Mouse (Mus musculus): Measurements from ENCODE around the gene Nol9.
A peak's percentile ranks its signal among the peaks of the same experiment; 100 is the strongest.
"Not testable (repeated sequence)": the region's sequence is repeated elsewhere in the genome, so short reads cannot be mapped to it uniquely, and the experiment has no call there.

Nol9 gene

DNA sequence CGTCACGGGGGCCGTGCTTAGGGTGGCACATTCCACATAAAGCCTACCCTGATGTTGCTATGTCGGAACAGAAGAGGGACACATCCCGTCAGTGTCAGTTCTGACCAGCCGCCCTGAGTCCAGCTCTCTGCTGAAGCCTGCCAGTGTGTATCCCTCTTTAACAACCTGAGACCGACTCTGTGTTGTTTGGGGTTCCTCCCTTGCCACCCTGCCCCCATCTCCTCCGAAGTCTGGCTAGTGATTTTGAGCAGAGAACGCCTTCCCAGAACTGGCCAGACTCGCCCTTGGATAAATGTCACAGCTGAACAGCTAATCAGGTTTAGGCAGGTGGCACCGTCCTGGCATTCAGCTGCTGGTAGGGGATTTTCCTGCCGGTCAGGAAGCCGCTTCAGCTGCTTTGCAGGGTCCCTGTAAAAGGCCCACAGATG, 28.4 kb upstream of the Nol9 start:
- no peak for DNase-seq (ENCODE audit: low spot score)

DNA sequence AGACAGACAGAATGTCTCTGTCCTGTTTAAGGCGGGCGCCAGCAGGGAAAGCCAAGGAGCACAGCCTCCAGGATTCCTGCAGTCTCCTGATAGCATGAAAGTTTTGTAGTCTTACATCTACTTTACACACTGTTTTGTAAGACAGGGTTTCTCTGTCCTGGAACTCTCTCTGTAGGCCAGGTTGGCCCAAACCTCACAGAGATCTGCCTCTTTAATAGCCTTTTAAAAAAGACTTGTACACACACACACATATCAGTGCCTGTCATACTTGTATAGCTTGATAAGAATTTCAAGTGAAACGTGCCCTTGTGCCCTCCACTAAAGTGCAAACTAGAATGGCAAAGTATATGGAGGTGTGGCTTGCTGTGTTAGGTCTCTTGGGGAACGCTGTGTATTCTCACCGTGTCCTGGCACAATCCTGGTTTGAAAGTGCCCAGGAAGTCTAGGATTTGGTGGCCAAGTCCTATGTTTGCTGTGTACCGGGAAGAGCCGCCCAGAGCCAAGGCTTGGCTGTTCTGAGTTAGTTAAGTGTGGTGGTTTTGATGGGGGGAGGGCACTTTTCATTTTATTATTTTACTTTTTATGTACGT, 27.9 kb upstream of the Nol9 start:
- no peak for DNase-seq (ENCODE audit: low spot score)

DNA sequence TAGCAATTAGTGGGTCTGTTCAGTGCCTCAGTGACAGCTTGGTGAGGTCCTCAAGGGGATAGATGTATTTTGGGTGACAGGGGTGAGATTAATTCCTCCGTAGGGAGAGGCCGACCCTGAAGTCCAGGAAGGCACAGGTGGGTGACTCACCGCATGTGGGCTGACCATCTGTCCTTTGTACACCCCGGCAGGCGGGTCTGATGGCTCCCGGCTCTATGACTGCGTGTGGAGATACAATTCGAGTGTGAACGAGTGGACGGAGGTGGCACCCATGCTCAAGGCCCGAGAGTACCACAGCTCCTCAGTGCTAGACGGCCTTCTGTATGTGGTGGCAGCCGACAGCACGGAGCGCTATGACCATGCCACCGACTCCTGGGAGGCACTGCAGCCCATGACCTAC, 27.0 kb upstream of the Nol9 start:
- DNase-seq (ENCODE audit: low spot score): no peak

DNA sequence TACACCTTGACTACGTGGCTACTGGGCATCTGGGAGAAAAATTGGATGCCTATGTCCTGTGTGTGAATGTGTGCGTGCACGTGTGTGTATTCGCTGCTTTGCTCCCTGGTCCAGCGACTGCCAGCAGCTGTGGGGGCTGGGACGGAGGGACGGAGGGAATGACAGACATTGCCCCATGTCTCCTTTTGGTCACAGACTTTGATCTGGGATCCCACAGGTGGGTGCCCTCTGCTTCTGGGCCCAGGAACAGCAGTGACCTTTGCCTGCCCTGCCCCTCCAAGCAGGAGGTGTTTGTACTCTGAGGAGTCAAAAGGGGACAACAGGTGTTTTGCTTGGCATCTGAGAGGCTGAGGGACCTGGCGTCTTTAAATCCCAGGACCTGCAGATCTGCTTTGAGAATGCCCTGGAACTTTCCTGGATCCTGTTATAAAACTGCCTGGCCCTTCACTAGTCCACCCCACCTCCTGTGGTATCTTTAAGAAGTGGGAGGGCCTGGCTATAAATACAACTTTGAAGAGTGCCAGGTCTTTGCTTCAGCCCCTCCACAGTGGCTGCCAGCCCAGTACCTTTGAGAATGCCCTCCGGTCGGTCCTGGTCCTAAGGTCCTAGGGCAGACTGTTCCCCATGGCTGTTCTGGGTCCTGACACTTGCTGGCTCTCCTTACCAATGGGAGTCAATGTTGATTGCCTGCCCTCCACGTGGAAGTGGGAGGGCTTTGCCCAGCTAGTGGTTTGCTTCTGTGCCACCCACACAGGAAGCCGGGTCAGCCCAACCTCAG, 25.9 kb upstream of the Nol9 start:
- DNase-seq (ENCODE audit: low spot score): no peak

DNA sequence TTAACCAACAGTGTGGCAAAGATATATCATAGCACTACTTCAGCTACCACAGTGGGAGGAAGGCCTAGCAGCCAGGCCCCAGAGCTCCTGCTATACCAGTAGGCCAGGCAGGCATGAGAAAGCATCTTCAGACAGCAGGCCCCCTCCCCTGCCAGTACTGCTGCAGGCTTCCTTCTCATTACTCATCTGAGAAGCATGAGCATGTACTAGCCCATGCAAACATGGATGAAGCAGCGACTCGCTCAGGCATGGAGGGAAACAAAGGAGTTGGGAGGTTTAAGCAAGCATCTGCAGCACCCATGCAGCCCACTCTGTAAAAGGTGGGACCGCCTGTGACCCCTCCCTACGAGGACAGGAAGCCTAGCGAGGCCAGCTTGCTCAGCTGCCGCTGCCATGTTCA, 20.0 kb upstream of the Nol9 start:
- no peak for DNase-seq (ENCODE audit: low spot score)

DNA sequence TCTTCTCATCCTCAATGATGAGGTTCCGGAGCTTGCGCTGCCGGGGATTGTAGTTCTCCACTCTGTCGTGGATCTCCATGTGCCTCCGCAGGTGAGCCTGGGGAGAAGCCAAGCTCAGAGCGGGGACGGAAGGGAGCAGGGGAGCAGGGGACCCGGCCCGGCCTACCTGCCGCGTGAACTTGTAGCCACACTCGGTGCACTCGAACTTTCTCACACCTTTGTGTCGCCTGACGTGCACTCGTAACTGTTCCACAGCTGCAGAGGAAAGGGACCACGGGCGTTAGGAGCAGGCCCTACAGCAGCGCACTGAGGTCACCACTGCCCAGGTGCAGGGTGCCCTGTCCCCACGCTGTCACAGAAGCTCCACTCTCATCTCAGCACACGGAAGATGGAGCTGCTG, 19.1 kb upstream of the Nol9 start:
- no peak for DNase-seq (ENCODE audit: low spot score)

DNA sequence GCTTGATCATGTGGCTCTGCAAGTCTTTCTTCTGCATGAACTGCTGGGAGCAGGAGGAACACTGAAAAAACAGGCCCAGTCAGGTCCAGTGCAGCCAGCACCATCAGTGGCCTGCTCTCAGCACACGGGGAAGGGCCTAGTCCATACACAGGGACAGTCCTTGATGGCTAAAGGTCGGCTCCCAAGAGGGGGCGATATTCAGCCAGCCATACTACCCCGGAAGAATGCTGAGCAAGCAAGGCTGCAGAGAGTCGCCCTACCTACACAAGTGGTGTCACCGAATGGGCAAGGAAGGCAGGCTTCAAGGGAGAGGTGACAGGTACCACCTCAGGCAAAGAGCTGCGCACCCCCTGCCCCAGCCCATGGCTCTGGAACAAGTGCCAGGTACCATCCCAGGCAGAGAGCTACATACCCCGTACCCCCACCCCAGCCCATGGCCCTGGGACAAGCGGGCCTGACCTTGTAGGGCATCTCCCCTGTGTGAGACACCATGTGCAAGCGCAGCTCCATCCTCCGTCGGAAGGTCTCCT, 17.5 kb upstream of the Nol9 start:
- no peak for DNase-seq (ENCODE audit: low spot score)

DNA sequence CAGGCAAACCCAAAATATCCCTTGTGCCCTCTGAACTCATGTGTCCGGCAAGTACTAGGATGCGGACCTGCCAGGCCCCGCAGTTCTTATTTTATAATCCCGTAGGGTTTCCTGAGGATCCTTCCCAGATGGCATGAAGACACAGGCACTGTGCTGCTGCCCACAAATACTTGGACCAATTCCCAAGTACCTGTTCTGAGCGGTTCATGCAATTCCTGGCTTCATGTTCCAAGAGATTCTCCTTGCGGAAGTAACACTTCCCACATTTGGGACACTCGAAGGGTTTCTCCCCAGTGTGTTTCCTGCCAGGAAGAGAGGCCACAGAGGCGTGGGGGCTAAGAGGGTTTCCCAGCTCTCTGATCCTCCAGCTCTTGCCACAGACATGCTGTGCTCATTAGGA, 16.6 kb upstream of the Nol9 start:
- DNase-seq (ENCODE audit: low spot score): no peak

DNA sequence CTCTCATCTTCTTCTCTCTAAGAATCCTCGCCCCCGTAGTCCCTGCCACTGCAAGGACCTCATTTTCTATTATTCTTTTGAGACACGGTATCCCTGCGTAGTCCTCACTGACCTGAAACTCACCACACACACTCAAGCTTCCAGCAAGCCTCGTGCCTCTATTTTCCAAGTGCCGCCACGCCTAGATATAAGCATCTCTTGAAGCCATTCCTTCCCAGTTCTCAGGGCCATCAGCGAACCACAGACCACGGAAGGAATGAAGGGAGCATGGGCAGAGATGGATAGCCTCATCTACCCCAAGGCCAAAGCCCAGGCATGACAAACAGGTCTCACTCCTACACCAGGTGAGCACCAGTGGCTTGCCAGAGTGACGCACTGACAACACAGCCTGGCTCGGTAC, 14.6 kb upstream of the Nol9 start:
- no peak for DNase-seq (ENCODE audit: low spot score)

DNA sequence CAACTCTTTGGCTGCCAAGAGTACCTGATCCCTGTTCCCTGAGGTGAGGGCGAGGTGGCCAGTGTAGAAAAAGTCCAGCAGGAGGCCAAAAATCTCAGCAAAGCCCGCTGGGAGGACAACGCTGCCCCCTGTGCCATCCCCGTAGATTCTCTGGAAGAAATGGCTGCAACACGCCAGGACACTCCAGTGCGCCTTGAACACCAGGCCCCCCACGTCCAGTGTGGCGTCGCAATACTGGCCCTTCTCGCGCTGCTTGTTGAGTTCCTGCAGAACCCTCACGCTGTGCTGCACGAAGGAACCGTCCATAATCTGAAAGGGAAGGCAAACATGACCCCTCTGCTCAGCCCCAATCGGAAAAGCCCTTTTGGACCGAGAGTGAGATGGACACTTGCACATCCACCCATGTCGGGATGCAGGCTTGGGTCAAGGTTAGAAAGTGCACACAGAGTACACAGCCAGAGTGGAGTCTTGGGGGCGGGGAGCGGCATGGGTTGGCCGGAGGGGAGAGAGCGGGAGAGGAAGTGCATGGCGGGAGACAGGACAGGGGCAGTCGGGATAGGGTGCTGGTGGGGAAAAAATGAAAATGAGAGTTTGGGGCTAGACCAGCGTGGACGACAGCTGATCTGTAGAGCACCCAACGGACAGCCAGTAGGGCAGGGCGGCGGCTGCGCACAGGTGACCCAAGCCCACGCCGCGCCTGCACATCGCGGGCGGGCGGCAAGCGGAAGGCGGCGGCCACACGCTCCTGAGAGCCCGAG, 12.2 kb upstream of the Nol9 start:
- peak; percentile 35 for DNase-seq (ENCODE audit: low spot score)

DNA sequence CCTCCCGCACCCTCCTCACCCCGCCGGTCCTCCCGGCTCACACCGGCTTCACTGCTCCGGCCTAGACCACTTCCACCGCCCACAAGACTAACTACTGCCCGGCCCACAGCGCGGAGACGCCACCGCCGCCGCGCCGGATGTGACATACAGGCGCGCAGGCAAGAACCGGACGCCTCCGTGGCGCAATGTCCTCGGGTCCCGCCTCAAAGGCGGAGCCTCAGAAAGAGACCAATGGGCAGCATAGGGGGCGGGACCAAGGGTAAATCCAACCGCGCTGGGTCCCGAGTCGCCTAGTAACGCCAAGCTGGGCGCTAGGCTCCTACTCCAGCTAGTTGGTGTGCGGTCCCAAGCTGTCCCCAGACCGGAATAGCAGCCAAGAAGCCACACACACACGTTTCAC, 11.6 kb upstream of the Nol9 start, which contains the start of gene Zbtb48:
Gene Zbtb48, minus strand, starts transcription at position 148 of the 400 bp plus-strand sequence.
- peak; percentile 95 for DNase-seq (ENCODE audit: low spot score)

DNA sequence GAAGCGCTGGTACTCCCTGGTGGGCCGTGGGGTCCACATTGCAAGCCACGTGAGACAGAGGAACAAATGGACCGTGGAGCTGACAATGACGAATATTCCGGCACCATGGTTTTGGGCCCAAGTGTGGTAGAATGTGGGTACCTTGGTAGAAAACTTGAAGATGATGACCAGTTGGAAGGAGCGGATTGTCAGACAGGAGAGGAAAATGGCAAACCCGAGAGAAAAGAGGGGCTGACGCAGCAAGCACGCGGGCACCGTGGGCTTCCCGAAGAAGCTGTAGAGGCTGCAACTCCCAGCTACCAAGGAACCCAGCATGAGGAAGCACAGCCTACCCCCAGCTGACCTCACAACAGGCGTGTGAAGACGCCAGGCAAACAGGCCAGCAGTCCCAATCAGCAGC, 10.7 kb upstream of the Nol9 start:
- no peak for DNase-seq (ENCODE audit: low spot score)

DNA sequence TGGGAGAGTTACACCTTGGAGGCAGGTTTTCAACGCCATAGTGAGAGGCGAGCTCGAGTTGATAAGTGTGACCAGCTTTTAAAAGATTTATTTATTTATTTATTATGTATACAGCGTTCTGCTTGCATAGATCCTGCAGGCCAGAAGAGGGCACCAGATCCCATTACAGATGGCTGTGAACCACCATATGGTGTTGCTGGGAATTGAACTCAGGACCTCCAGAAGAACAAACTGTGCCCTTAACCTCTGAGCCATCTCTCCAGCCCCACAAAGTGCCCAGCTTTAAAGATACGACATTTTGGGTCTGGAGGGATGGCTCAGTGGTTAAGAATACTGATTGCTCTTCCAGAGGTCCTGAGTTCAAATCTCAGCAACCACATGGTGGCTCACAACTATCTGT, 10.0 kb upstream of the Nol9 start:
- DNase-seq (ENCODE audit: low spot score): no peak

DNA sequence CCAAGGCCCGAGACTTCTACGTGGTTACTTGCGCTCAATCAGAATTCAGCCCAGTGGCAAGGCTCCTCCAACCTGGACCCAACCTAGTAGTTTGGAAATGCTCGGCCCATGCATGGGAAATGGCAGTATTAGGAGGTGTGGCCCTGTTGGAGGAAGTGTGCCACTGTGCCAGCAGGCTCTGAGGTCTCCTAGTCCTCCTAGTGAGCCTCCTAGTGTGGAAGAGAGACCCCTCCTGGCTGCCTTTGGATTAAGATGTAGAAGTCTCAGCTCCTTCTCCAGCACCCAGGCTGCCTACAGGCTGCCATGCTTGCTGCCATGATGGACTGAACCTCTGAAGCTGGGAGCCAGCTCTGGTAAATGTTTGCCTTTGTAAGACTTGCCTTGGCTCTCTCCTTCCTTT, 9.1 kb upstream of the Nol9 start:
- DNase-seq (ENCODE audit: low spot score): peak; percentile 23

DNA sequence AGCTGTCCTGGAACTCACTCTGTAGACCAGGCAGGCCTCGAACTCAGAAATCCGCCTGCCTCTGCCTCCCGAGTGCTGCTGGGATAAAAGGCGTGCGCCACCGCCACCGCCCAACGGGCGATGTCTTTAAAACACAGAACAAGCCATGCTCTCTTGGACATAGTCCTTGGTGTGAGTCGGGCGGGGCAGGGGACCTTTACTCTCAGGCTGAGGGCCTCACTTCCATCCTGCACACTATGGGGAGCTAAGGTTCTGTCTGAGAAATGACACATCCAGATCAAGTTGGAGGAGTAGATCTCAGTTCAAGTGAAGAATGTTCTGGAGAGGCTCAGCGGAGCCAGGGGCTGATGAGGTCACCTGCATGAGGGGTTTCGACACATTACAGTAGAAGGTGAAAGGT, 6.2 kb upstream of the Nol9 start:
- DNase-seq (ENCODE audit: low spot score): no peak

DNA sequence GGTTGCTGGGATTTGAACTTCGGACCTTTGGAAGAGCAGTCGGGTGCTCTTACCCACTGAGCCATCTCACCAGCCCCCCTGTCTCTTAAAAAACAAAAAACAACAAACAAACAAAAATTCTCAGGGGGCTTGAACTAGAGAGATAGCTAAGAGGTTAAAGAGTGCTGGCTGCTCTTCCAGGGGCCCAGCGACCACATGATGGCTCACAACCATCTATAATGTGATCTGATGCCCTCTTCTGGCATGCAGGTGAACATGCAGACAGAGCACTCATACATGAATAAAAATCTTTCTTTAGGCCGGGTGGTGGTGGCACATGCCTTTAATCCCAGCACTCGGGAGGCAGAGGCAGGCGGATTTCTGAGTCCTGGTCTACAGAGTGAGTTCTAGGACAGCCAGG, 2.7 kb upstream of the Nol9 start:
- DNase-seq (ENCODE audit: low spot score): not testable (repeated sequence)

DNA sequence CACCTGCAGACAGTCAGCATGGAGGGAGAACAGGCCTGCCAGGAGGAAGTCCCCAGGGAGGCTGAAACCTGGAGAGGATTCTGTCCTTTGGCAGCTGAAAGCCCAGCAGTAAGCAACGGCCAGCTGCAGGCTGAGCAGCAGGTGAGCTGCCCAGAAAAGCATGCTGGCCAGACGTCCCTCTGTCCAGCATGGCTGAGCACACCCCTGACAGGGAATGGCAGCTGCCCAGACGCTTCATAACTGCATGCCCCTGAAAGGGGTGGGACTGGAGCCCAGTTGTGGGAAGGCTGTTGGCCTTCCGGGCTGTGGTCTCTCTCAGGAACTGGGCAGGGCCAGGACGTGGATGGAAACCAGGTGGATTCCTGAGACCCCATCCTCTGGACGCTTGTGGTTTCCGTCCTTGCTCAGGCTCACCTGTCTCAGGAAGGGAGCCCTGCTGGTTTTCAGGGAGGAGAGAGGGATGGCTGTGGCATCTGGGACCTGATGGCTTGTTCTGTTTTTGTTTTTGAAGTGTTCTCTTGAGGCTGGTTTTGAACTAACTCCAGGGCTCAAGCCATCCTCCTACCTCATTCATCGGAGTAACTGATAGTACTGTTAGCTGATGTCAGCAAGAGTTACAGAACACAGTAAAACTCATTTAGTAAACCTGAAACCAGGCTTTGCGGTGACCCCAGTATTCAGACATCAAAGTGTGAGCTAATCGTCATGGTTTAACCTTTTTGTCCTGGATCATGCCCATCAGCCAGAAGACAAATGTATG, 716 bp upstream of the Nol9 start, which contains the start of gene Tas1r1:
Gene Tas1r1, minus strand, starts transcription at position 344 of the 760 bp plus-strand sequence.
- no peak for DNase-seq (ENCODE audit: low spot score)

DNA sequence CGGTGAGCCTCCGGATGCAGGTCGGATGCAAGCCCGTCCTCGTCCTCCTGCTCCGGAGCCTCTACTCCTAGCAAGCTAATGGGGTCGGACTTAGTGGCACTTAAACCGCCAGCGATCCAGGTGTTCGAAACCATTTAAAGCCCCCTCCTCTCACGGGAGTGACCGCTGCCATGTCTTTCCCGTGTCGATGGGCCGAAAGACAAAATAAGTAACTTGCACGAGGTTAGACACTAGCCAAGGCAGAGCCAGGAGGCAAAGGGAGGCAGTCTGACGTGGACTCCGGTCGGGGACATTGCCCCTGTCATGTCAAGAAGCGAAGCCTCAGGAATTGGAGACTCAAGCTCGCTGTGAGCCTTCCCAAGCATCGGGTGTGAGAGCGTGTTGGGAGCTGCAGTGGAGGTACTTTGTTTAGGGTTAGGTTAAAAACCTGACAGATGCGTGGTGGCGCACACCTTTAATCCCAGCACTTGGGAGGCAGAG, 750 bp downstream of the Nol9 start:
- DNase-seq (ENCODE audit: low spot score): no peak

DNA sequence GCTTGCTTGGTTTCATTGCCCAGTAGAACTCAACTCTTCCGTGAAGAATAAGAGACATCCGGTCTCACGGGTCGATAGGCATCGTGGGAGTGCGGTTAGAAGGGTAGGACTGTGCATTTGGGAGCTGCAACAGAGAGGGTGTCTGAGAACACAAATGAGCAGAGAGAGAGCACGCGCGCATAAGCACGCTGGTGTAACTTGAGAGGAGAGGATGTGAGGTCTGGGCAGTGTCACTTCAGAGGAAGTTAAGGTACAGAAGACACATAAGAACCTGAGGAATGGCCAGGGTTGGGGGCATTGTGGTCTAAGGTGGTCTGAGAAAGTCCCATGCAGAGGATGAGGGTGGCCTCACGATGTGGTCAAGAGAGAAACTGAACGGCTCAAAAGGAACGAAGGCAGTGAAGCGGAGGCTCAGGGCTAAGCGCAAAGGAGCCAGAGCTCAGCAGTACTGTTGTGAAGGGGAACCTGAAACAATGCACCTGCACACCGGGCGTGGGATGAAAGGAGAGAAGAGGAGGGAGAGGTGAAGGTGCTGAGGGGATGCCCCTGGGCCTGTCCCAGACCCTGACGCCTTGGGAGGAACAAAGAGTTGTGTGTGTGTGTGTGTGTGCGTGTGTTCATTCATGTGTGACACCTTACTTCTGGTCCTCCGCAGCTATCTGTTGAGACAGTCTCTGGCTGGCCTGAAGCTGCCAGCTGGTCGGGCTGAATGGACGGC, 3.0 kb downstream of the Nol9 start:
- DNase-seq (ENCODE audit: low spot score): no peak

DNA sequence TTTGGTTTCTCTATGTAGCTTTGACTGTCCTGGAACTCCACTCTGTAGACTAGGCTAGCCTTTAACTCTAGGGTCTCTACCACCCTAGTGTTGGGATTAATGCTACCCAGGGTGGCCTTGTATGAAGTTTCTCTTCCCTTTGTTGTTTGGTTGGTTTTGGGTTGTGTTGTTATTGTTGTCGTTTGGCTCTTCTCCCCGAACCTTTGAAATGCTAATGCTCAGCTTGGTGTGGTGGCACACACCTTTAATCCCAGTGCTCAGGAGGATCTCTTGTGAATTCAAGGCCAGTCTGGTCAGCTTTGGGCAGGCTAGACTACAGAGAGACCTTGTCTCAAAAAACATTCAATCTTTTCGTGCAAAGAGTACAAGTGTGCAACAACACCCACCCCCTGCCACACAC, 4.0 kb downstream of the Nol9 start:
- no peak for DNase-seq (ENCODE audit: low spot score)

DNA sequence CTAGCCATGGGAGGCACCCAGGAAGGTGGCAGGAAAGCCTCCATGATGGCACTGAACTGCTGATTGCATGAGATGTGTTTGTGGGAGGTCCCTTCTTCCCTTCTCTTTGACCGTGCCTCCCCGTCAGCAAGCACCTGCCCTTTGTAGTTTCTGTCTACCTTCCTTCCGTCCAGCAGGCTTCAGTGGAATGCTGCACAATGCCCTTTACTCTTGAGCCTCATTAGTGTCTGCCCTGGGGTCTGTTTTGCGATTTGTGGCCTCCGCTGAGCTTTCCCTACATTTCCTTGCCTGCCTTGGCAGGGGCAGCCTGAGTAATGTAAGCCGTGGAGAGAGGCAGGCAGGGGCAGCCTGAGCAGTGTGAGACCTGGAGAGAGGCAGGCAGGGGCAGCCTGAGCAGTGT, 5.5 kb downstream of the Nol9 start:
- no peak for DNase-seq (ENCODE audit: low spot score)

All from adipocyte (in vitro differentiated cells).